Mouse (Mus musculus) heart, embryonic 11.5 days (tissue): ENCODE results near the gene 4930432K21Rik. TPM values are rescaled to one million over a fixed set of nuclear protein-coding genes. Genes with fewer than 3 reads are reported as not detected.

Experiments used
- ATAC-seq: fragments of 200-750 bp; cut with Nextera tagmentation; replicated peaks from 2 replicates; pipeline ENCODE4 v1.8.0; 2017; ENCODE audit warnings: moderate library complexity; ENCODE audit not compliant: insufficient number of reproducible peaks, low FRiP score, low TSS enrichment
- H3K27ac ChIP-seq: fragments of 300-500 bp; sonication (generic); 2 replicates; pipeline ENCODE4 v1.5.1; 2014; ENCODE audit warnings: mild to moderate bottlenecking, low read depth, low read length
- H3K27me3 ChIP-seq: fragments of 300-500 bp; sonication (generic); 2 replicates; pipeline ENCODE4 v1.6.1; 2014; ENCODE audit warnings: mild to moderate bottlenecking, low read length, mixed read lengths; ENCODE audit not compliant: control insufficient read depth, insufficient read depth
- H3K36me3 ChIP-seq: fragments of 300-500 bp; sonication (generic); 2 replicates; pipeline ENCODE4 v1.6.1; 2014; ENCODE audit warnings: mild to moderate bottlenecking, low read length, moderate library complexity, mixed read lengths; ENCODE audit not compliant: control insufficient read depth, insufficient read depth
- H3K4me1 ChIP-seq: fragments of 300-500 bp; sonication (generic); 2 replicates; pipeline ENCODE4 v1.6.1; 2014; ENCODE audit warnings: low read length; ENCODE audit not compliant: control insufficient read depth, insufficient read depth
- H3K4me2 ChIP-seq: fragments of 300-500 bp; sonication (generic); 2 replicates; pipeline ENCODE4 v1.6.1; 2014; ENCODE audit warnings: mild to moderate bottlenecking, moderate library complexity
- H3K4me3 ChIP-seq: fragments of 300-500 bp; sonication (generic); 2 replicates; pipeline ENCODE4 v1.5.1; 2014; ENCODE audit warnings: low read depth, low read length
- H3K9ac ChIP-seq: fragments of 300-500 bp; sonication (generic); 2 replicates; pipeline ENCODE4 v1.6.1; 2014; ENCODE audit warnings: mild to moderate bottlenecking, low read depth, low read length, moderate library complexity
- H3K9me3 ChIP-seq: fragments of 300-500 bp; sonication (generic); replicated peaks from 2 replicates; pipeline ENCODE4 v1.6.1; 2016; ENCODE audit warnings: low read length; ENCODE audit not compliant: control insufficient read depth
- WGBS: fragments of 180-500 bp; shearing (Covaris S2); extraction: QIAGEN DNeasy Blood & Tissue Kit; methylation state at CpG from one replicate; pipeline ENCODE4 v1.1.7; 2014; ENCODE audit not compliant: insufficient replicate concordance; 5-methylcytosine and 5-hydroxymethylcytosine counted together
- polyA plus RNA-seq: library from polyadenylated mRNA; unstranded; fragments of >200 nt; fragmentation: Nextera tagmentation; extraction: Ambion mirVana; gene quantifications from 2 replicates; pipeline ENCODE4 v1.2.1, GENCODE M21; 2014

The 4930432K21Rik gene
- polyA plus RNA-seq, 1 experiment from 2014 or later: 0.44 TPM

GRCm38 (mm10) chr8:84106216-84107040, 41.4 kb upstream of the 4930432K21Rik start:
- no peak for ATAC-seq
- WGBS: 92% methylated on average over 6 of the region's 6 CpGs

GRCm38 (mm10) chr8:84115646-84116045, 32.2 kb upstream of the 4930432K21Rik start:
- H3K36me3 ChIP-seq: no peaks in the 10 kb centered on the region
- H3K27ac ChIP-seq: no peak overlapping the region
- H3K4me1 ChIP-seq: no peaks in the 10 kb centered on the region
- no peak overlapping the region for H3K4me3 ChIP-seq
- ATAC-seq: no peak
- H3K9ac ChIP-seq: no peak overlapping the region
- no peaks in the 10 kb centered on the region for H3K9me3 ChIP-seq
- H3K27me3 ChIP-seq: no peaks in the 10 kb centered on the region
- 79% methylated on average over 6 of the region's 6 CpGs for WGBS
- no peak overlapping the region for H3K4me2 ChIP-seq

More at GRCm38 (mm10) chr8:84106216-84107040, 41.4 kb upstream of the 4930432K21Rik start:
- no peak overlapping the region for H3K27ac ChIP-seq
- no peaks in the 10 kb centered on the region for H3K9me3 ChIP-seq
- H3K4me2 ChIP-seq: no peak overlapping the region
- no peak overlapping the region for H3K4me3 ChIP-seq
- H3K27me3 ChIP-seq: no peaks in the 10 kb centered on the region
- H3K4me1 ChIP-seq: peaks cover 13% of the 10 kb centered on the region
- H3K9ac ChIP-seq: no peak overlapping the region
- peaks cover 6% of the 10 kb centered on the region; the same call in 1 of the 2 replicates for H3K36me3 ChIP-seq

GRCm38 (mm10) chr8:84122151-84122550, 25.7 kb upstream of the 4930432K21Rik start:
- Histone ChIP-seq H3K27me3 (no peaks in the 10 kb centered on the region), H3K9ac (no peak overlapping the region), H3K4me2 (no peak overlapping the region), H3K4me1 (no peaks in the 10 kb centered on the region), H3K9me3 (no peaks in the 10 kb centered on the region), H3K36me3 (no peaks in the 10 kb centered on the region), H3K27ac (no peak overlapping the region), H3K4me3 (no peak overlapping the region)
- no peak for ATAC-seq
- 82% methylated on average over 3 of the region's 3 CpGs for WGBS

- Histone ChIP-seq H3K27me3 (peaks cover 1% of the 10 kb centered on the region; the same call in 1 of the 2 replicates), H3K4me2 (no peak within 1 kb of the TSS), H3K4me3 (no peak within 1 kb of the TSS), H3K27ac (no peak within 1 kb of the TSS), H3K36me3 (no peaks in the 10 kb centered on the region), H3K9me3 (no peaks in the 10 kb centered on the region), H3K4me1 (no peaks in the 10 kb centered on the region; the same call in 1 of the 2 replicates), H3K9ac (no peak within 1 kb of the TSS)
- no peak for ATAC-seq
- WGBS: 52% methylated on average over 9 of the region's 9 CpGs
Measured at GRCm38 (mm10) chr8:84125656-84126055, 22.2 kb upstream of the 4930432K21Rik start, which contains the start of gene Podnl1. Podnl1 (plus strand) TSS chr8:84125989.

- Histone ChIP-seq H3K9ac (no peak overlapping the region), H3K4me2 (no peak overlapping the region), H3K27ac (no peak overlapping the region), H3K4me1 (no peaks in the 10 kb centered on the region; the same call in 1 of the 2 replicates), H3K36me3 (no peaks in the 10 kb centered on the region), H3K9me3 (no peaks in the 10 kb centered on the region), H3K27me3 (peaks cover 8% of the 10 kb centered on the region; the same call in 1 of the 2 replicates), H3K4me3 (no peak overlapping the region)
- ATAC-seq: no peak
- WGBS: 72% methylated on average over 2 of the region's 2 CpGs
Measured at GRCm38 (mm10) chr8:84126742-84127141, 21.1 kb upstream of the 4930432K21Rik start.

GRCm38 (mm10) chr8:84127202-84127901, 20.5 kb upstream of the 4930432K21Rik start:
- no peak overlapping the region for H3K27ac ChIP-seq
- no peak overlapping the region for H3K4me3 ChIP-seq
- no peaks in the 10 kb centered on the region; the same call in 1 of the 2 replicates for H3K4me1 ChIP-seq
- peaks cover 8% of the 10 kb centered on the region; the same call in 1 of the 2 replicates for H3K27me3 ChIP-seq
- WGBS: 46% methylated on average over 17 of the region's 17 CpGs
- H3K9ac ChIP-seq: no peak overlapping the region
- H3K36me3 ChIP-seq: no peaks in the 10 kb centered on the region
- ATAC-seq: no peak
- no peaks in the 10 kb centered on the region for H3K9me3 ChIP-seq
- no peak overlapping the region for H3K4me2 ChIP-seq

- WGBS: 60% methylated on average over 8 of the region's 8 CpGs
- H3K27me3 ChIP-seq: peaks cover 8% of the 10 kb centered on the region; the same call in 1 of the 2 replicates
- no peak overlapping the region for H3K9ac ChIP-seq
- no peaks in the 10 kb centered on the region for H3K9me3 ChIP-seq
- no peaks in the 10 kb centered on the region; the same call in 1 of the 2 replicates for H3K4me1 ChIP-seq
- H3K4me2 ChIP-seq: no peak overlapping the region
- ATAC-seq: no peak
- no peak overlapping the region for H3K4me3 ChIP-seq
- H3K36me3 ChIP-seq: peaks cover 8% of the 10 kb centered on the region; the same call in 1 of the 2 replicates
- H3K27ac ChIP-seq: no peak overlapping the region
Measured at GRCm38 (mm10) chr8:84128277-84128676, 19.5 kb upstream of the 4930432K21Rik start.

- H3K4me3 ChIP-seq: no peak overlapping the region
- no peak overlapping the region for H3K4me2 ChIP-seq
- WGBS: 38% methylated on average over 30 of the region's 30 CpGs
- no peaks in the 10 kb centered on the region for H3K9me3 ChIP-seq
- H3K4me1 ChIP-seq: no peaks in the 10 kb centered on the region; the same call in 1 of the 2 replicates
- H3K27ac ChIP-seq: no peak overlapping the region
- no peak overlapping the region for H3K9ac ChIP-seq
- H3K27me3 ChIP-seq: peaks cover 8% of the 10 kb centered on the region; the same call in 1 of the 2 replicates
- no peak for ATAC-seq
- peaks cover 20% of the 10 kb centered on the region for H3K36me3 ChIP-seq
Measured at GRCm38 (mm10) chr8:84130806-84131205, 17.0 kb upstream of the 4930432K21Rik start.
